18 mouse cellular contexts compared by ENCODE assay signal in genomic region chr3:103241524-103241923, GRCm38 (mm10). TPM values are rescaled to one million over a fixed set of nuclear protein-coding genes. Genes with fewer than 3 reads are reported as not detected.
DNase-seq lines count a peak whose midpoint lies in the region.
"Had no signal": no experiment of that assay in that cellular context is flagged by ENCODE, and none has a peak within 500 bp of the region (broad histone marks: within the 10 kb centered on the region; RNA-seq: fewer than 3 reads in every experiment).

No protein-coding gene starts in this region.

- H3K27ac ChIP-seq in heart, embryonic 10.5 days, result no peak overlapping the region
- H3K27ac ChIP-seq: embryonic facial prominence, embryonic 10.5 days; heart, embryonic 15.5 days; layer of hippocampus, adult 2 months; limb, embryonic 12.5 days; liver, embryonic 15.5 days; neural tube, embryonic 12.5 days; stomach, postnatal 0 days had no signal

- 85% methylated on average over 2 of the region's 2 CpGs for WGBS in heart, embryonic 10.5 days

- H3K9me3 ChIP-seq in heart, embryonic 10.5 days, result no peaks in the 10 kb centered on the region
- H3K9me3 ChIP-seq: embryonic facial prominence, embryonic 10.5 days; heart, embryonic 15.5 days; limb, embryonic 12.5 days; liver, embryonic 15.5 days; neural tube, embryonic 12.5 days had no signal

- no peak overlapping the region for H3K4me3 ChIP-seq in heart, embryonic 10.5 days
- H3K4me3 ChIP-seq: embryonic facial prominence, embryonic 10.5 days; heart, embryonic 15.5 days; layer of hippocampus, adult 2 months; limb, embryonic 12.5 days; liver, embryonic 15.5 days; neural tube, embryonic 12.5 days had no signal

- no peaks in the 10 kb centered on the region for H3K4me1 ChIP-seq in heart, embryonic 10.5 days
- H3K4me1 ChIP-seq: embryonic facial prominence, embryonic 10.5 days; heart, embryonic 15.5 days; limb, embryonic 12.5 days; liver, embryonic 15.5 days; neural tube, embryonic 12.5 days had no signal

- peak; percentile 8 for DNase-seq in adrenal gland, postnatal 25 days
- DNase-seq in adrenal gland, adult 8-10 months, result no peak
- peak; percentile 36 for DNase-seq in heart, adult 11 months
- no peak for DNase-seq in heart, embryonic 10.5 days (ENCODE audit: low spot score)
- DNase-seq in Muller cell, postnatal 12 days (ENCODE audit: inconsistent ontology term), result peak; percentile 68
- peak; percentile 23 to 32 for DNase-seq in right cerebral cortex, adult 2 months (ENCODE audit: low spot score in 2 of 2)
- no peak for DNase-seq in gastrocnemius, postnatal 14 days
- DNase-seq in liver, result no peak
- DNase-seq: adrenal gland, postnatal 10 days; lung, postnatal 14 days; thymus, postnatal 36 days had no signal

- intact Hi-C loops in gastrocnemius, postnatal 14 days (cut with DNase I; ENCODE audit: low total_unique reads), result no loop called here

- no peaks in the 10 kb centered on the region for H3K36me3 ChIP-seq in heart, embryonic 10.5 days
- H3K36me3 ChIP-seq: embryonic facial prominence, embryonic 10.5 days; heart, embryonic 15.5 days; limb, embryonic 12.5 days; liver, embryonic 15.5 days; neural tube, embryonic 12.5 days had no signal

- H3K27me3 ChIP-seq in heart, embryonic 10.5 days (ENCODE audit: insufficient read depth, poor library complexity, severe bottlenecking), result no peaks in the 10 kb centered on the region
- H3K27me3 ChIP-seq: heart, embryonic 15.5 days; limb, embryonic 12.5 days; liver, embryonic 15.5 days; neural tube, embryonic 12.5 days had no signal

RNA-seq across cellular contexts. Expression of gene Trim33, which starts 37.6 kb away (rescaled TPM):
- 54.5 and 55.0 TPM in 2 replicates for total RNA-seq in adrenal gland, postnatal 25 days (2021)
- 10 to 100 TPM; 36.0 to 50.9 (median 46.6) TPM for total RNA-seq in adrenal gland, adult 8-10 months (2022)
- 19.0 and 22.2 TPM in 2 replicates for polyA plus RNA-seq in heart, embryonic 10.5 days (2016; fragmentation: Nextera tagmentation; extraction: Ambion mirVana)
- total RNA-seq in gastrocnemius, postnatal 14 days (2021), result 10 to 100 TPM; 10.6 to 10.7 TPM

Comparison
In these comparisons a context has a peak if more than half of its experiments do, and no peak if none do; other contexts are left out.
1. DNase-seq: peak in adrenal gland, postnatal 25 days (single experiment), heart, adult 11 months (single experiment), Muller cell, postnatal 12 days (single experiment) and right cerebral cortex, adult 2 months (2 of 2); none in adrenal gland, adult 8-10 months (single experiment), heart, embryonic 10.5 days (single experiment), gastrocnemius, postnatal 14 days (single experiment) and liver (single experiment).